9 mouse cellular contexts compared by ENCODE assay signal in genomic region chr2:61814548-61815473, GRCm38 (mm10). TPM values are rescaled to one million over a fixed set of nuclear protein-coding genes. Genes with fewer than 3 reads are reported as not detected.
DNase-seq lines count a peak whose midpoint lies in the region; ATAC-seq and TF ChIP-seq lines count a peak whose summit lies in the region.
"Had no signal": no experiment of that assay in that cellular context is flagged by ENCODE, and none has a peak within 500 bp of the region (broad histone marks: within the 10 kb centered on the region; RNA-seq: fewer than 3 reads in every experiment).

No protein-coding gene starts in this region.

- H3K9me3 ChIP-seq in hindbrain, embryonic 11.5 days (ENCODE audit: control insufficient read depth, low read length), result no peaks in the 10 kb centered on the region
- no peaks in the 10 kb centered on the region for H3K9me3 ChIP-seq in limb, embryonic 15.5 days

- peak; percentile 80 for ATAC-seq in hindbrain, embryonic 11.5 days (ENCODE audit: low FRiP score)
- peak; percentile 64; the same call in 1 of the 2 replicates for ATAC-seq in limb, embryonic 15.5 days (ENCODE audit: insufficient number of reproducible peaks, low FRiP score, low TSS enrichment, low read depth)

- H3K4me2 ChIP-seq in hindbrain, embryonic 11.5 days (replicated peaks; ENCODE audit: low read depth, low read length), result peak overlapping the region; percentile 63
- peak overlapping the region; percentile 88 for H3K4me2 ChIP-seq in limb, embryonic 15.5 days

- WGBS in hindbrain, embryonic 11.5 days, result 1% methylated on average over 30 of the region's 50 CpGs
- 5% methylated on average over 40 of the region's 50 CpGs for WGBS in limb, embryonic 15.5 days

- H3K4me1 ChIP-seq in hindbrain, embryonic 11.5 days (replicated peaks; ENCODE audit: control insufficient read depth, insufficient read depth, low read length), result peaks cover 4% of the 10 kb centered on the region; the same call in 1 of the 2 replicates
- H3K4me1 ChIP-seq in limb, embryonic 15.5 days, result peaks cover 29% of the 10 kb centered on the region

- TF ChIP-seq CTCF in gastrocnemius, adult 2 months (IDR thresholded peaks at IDR 0.05), result peak; percentile 51

- H3K27me3 ChIP-seq in hindbrain, embryonic 11.5 days (ENCODE audit: control insufficient read depth, insufficient read depth, low read length), result peaks cover 39% of the 10 kb centered on the region
- H3K27me3 ChIP-seq in limb, embryonic 15.5 days, result peaks cover 52% of the 10 kb centered on the region

- peak overlapping the region; percentile 64 for H3K4me3 ChIP-seq in gastrocnemius, adult 2 months
- H3K4me3 ChIP-seq in hindbrain, embryonic 11.5 days (ENCODE audit: low read depth, low read length), result peak overlapping the region; percentile 35
- peak overlapping the region; percentile 45 for H3K4me3 ChIP-seq in limb, embryonic 15.5 days

- intact Hi-C loops in gastrocnemius, adult 2 months (cut with DNase I), result loop anchor here (10.0 kb wide), 1 partner anchor 150 kb away; no protein-coding TSS in a partner anchor

- H3K9ac ChIP-seq in hindbrain, embryonic 11.5 days (ENCODE audit: low read depth, low read length), result peak overlapping the region; percentile 53; the same call in 1 of the 2 replicates
- 0 out of 2 replicates have a peak overlapping the region, but pooled peaks have one; percentile 54 for H3K9ac ChIP-seq in limb, embryonic 15.5 days

- H3K27ac ChIP-seq in gastrocnemius, adult 2 months, result no peak overlapping the region
- H3K27ac ChIP-seq in hindbrain, embryonic 11.5 days (ENCODE audit: low read depth, low read length), result no peak overlapping the region
- H3K27ac ChIP-seq in limb, embryonic 15.5 days, result 0 out of 2 replicates have a peak overlapping the region, but pooled peaks have one; percentile 75

- no peaks in the 10 kb centered on the region for H3K36me3 ChIP-seq in hindbrain, embryonic 11.5 days (ENCODE audit: control insufficient read depth, insufficient read depth, low read length)
- H3K36me3 ChIP-seq in limb, embryonic 15.5 days, result no peaks in the 10 kb centered on the region

- peak; percentile 44 for DNase-seq in gastrocnemius, adult 2 months
- DNase-seq in gastrocnemius, adult 18-20 months (ENCODE audit: low spot score), result no peak
- DNase-seq in CD4-positive helper T cell, adult 2 months (ENCODE audit: low read depth, low spot score), result peak; percentile 5
- peak; percentile 78 for DNase-seq in embryo, embryonic 10.5 days (ENCODE audit: low spot score)
- peak; percentile 75 for DNase-seq in hindbrain, embryonic 11.5 days (ENCODE audit: low spot score)
- DNase-seq in retina, postnatal 7 days (ENCODE audit: low read depth, low spot score), result peak; percentile 46
- no peak for DNase-seq in urinary bladder, adult 2 months (ENCODE audit: low spot score)

RNA-seq across cellular contexts. Expression of gene Tbr1, which starts 12.1 kb away (rescaled TPM):
- total RNA-seq in gastrocnemius, adult 2 months (2021), result not detected
- total RNA-seq in gastrocnemius, adult 18-20 months (2021), result not detected
- polyA plus RNA-seq in hindbrain, embryonic 11.5 days (2014; fragmentation: Nextera tagmentation; extraction: Ambion mirVana), result 0.11 TPM in 1 of 2 replicates, not detected in the other
- 0.16 and 0.26 TPM in 2 replicates for polyA plus RNA-seq in limb, embryonic 15.5 days (2015; fragmentation: Nextera tagmentation; extraction: Ambion mirVana)
- polyA plus RNA-seq in urinary bladder, adult 2 months (2012; rRNA removed), result 0.03 TPM in 1 of 2 replicates, not detected in the other
- total RNA-seq: heart, adult 18-20 months had no signal

Comparison
In these comparisons a context has a peak if more than half of its experiments do, and no peak if none do; other contexts are left out.
1. DNase-seq: peak in gastrocnemius, adult 2 months (single experiment), CD4-positive helper T cell, adult 2 months (single experiment), embryo, embryonic 10.5 days (single experiment), hindbrain, embryonic 11.5 days (single experiment) and retina, postnatal 7 days (single experiment); none in gastrocnemius, adult 18-20 months (single experiment) and urinary bladder, adult 2 months (single experiment).
2. Peak in every context shown above with its lines, with median percentiles within 50 percentile points of each other: H3K4me3 ChIP-seq.